Mouse (Mus musculus): ENCODE data around the gene Tlk2.

Tlk2 gene

GRCm38 (mm10) chr11:105164516-105165510 lies 13.8 kb upstream of the Tlk2 start:
- no peak for DNase-seq (ENCODE audit: low read depth, low spot score)

- DNase-seq (ENCODE audit: low read depth, low spot score) = no peak
Observed at GRCm38 (mm10) chr11:105166780-105167179, 11.8 kb upstream of the Tlk2 start.

GRCm38 (mm10) chr11:105179523-105179922 lies 916 bp downstream of the Tlk2 start:
- DNase-seq (ENCODE audit: low read depth, low spot score) = no peak

DNA sequence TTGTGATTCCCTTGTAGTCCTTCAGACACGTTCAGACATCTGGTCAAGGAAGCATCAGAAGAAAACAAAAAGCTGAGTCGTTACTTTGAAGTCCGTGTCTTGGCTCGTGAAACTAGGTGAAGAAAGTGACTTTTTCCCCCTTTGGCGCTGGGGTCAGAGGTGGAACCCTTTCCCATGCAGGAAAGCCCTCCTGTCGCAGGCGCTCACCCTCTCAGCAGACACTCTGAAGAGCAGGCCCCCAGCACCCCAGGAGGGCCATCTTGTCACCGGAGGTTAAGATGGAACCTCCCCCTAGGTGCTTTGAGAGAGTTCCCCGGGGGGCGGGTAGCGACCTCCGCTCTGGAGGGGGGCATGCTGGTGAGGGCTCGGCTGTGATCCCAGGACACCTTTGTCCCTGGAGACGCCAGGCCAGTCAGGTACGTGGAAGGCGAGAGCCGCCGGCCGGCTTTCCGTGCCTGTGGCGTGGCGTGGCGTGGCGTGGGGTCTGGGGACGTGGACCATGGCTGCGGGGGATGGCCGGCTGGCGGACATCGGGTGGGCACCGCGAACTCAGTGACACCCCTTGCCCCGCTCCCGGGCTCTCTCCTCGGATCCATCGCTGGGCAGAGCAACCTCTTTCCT lies 2.0 kb downstream of the Tlk2 start:
- peak; percentile 15 for DNase-seq (ENCODE audit: low read depth, low spot score)

DNA sequence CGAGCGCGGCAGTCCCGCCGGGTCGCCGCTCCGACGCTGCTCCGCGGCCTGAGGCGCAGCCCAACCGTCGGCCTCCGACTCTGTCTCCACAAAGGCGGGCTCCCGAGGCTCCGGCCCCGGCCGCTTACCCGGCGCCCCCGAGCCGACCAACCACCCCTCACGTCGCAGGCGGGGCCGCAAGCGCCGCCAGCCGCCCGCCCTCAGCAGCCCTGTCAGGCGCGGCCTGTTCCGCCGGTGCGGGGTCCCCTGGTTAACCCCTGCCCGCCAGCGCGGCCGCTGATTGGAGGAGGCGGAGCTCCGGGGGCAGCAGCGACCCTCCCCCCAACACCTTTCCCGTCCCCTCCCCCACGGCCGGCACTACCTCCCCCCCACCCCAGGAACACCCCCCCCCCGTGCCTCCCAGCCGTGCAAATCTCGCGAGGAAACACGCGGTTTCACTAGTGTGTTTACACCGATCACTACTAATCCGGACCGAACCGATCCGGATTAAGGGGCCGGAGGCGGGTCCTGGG lies 2.6 kb downstream of the Tlk2 start:
- DNase-seq (ENCODE audit: low read depth, low spot score) = peak; percentile 84

DNA sequence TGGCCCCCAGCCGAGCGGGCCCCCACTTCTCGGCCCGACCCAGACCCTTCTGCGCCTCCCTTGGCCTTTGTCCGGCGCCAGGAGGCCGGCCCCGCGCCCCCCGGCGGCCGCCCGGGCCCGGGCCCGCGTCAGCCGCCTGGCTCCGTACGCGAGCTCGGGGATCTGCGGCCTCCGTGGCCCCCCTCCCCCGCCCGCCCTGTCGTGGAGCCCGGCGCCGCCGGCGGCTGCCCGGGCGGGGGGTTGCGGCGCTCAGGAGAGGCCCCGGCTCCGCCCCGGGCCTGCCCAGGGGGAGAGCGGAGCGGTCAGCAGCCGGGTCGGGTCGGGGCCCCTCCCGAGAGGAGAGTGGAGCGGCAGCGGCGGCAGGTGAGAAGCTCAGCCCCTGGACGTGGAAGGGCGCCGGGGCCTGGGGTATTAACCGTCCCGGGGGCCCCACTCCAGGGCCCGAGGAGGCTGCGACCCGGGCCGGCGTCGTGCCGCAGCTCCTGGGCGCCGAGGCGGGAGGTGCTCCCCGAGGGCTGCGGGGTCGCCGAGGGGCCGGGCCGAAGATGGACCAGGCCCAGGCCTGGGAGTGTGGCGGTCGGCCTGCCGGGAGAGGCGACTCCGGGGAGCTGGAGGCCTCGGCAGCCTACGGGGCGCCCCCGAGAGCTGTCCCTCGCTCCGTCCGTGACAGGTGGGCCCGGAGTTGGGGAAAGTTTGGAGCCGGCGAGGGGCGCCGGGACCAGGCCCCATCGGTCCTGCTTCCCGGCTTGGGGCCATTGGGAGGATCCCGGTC lies 3.3 kb downstream of the Tlk2 start:
- peak; percentile 11 for DNase-seq (ENCODE audit: low read depth, low spot score)

DNA sequence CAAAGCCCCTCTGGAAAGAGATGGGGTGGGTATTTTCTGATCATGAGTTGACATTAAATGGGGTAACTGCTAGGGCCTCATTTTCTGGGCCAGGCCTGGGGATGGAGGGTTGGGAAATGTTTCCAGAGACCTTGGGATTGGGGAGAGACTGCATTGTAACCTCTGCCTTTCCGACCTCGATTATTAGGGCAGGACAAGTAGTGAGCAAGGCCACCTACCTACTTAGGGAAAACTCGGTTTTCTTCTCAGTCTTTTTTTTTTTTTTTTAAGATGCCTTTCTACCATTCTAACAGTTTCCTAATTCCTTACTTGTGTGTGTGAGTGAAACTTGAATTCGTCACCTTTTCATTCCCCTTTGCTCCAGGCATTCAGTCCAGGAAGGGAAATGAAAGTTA lies 3.9 kb downstream of the Tlk2 start:
- peak; percentile 8 for DNase-seq (ENCODE audit: low read depth, low spot score)

DNA sequence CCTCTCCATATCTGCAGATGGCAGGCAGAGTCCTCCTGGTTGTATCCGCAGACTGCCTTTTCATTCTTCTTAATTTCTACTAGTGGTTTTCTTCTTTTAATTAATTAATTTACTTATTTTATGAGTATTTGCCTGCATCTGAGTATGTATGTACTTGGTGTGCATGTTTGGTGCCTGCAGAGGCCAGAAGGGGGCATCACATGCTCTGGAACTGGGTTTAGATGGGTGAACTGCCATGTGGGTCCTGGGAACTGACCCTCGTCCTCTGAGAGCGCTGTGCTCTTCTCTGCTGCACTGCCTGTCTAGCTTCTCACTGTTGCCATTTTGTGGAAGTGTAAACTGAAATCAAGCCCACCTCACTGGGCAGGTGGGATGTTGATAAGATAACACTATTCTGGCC lies 6.1 kb downstream of the Tlk2 start:
- no peak for DNase-seq (ENCODE audit: low read depth, low spot score)

- DNase-seq (ENCODE audit: low read depth, low spot score) = no peak
Observed at GRCm38 (mm10) chr11:105192186-105192585, 13.6 kb downstream of the Tlk2 start.

- no peak for DNase-seq (ENCODE audit: low read depth, low spot score)
Observed at GRCm38 (mm10) chr11:105196893-105197662, 18.5 kb downstream of the Tlk2 start.

GRCm38 (mm10) chr11:105202403-105202802 lies 23.8 kb downstream of the Tlk2 start:
- DNase-seq (ENCODE audit: low read depth, low spot score) = no peak

GRCm38 (mm10) chr11:105210007-105210406 lies 31.4 kb downstream of the Tlk2 start:
- DNase-seq (ENCODE audit: low read depth, low spot score) = no peak

- no peak for DNase-seq (ENCODE audit: low read depth, low spot score)
Observed at GRCm38 (mm10) chr11:105214257-105214656, 35.6 kb downstream of the Tlk2 start.

- no peak for DNase-seq (ENCODE audit: low read depth, low spot score)
Observed at GRCm38 (mm10) chr11:105217771-105218170, 39.2 kb downstream of the Tlk2 start.

GRCm38 (mm10) chr11:105234501-105234900 lies 55.9 kb downstream of the Tlk2 start:
- no peak for DNase-seq (ENCODE audit: low read depth, low spot score)

DNA sequence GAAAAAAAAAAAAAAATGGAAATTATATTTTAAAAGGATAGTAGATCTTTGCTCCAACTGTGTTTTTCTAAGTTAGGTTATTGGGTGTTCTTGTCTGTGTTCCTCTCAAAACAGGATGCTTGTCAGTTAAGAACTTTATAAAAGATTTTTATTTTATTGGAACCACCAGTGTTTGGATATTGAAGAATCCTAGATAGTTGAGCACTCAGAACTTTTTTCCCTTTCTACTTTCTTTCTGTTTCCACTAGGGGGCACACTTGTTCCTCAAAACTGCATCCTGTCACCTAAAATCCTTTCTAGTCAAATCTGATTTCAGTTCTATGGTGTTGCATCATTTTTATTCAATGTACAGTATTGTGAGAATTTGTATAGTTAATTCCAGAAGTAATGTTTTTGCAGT lies 62.4 kb downstream of the Tlk2 start:
- peak; percentile 8 for DNase-seq (ENCODE audit: low read depth, low spot score)

- DNase-seq (ENCODE audit: low read depth, low spot score) = no peak
Observed at GRCm38 (mm10) chr11:105246369-105246768, 67.8 kb downstream of the Tlk2 start.

GRCm38 (mm10) chr11:105246785-105247184 lies 68.2 kb downstream of the Tlk2 start:
- no peak for DNase-seq (ENCODE audit: low read depth, low spot score)

GRCm38 (mm10) chr11:105247321-105247720 lies 68.7 kb downstream of the Tlk2 start:
- no peak for DNase-seq (ENCODE audit: low read depth, low spot score)

DNA sequence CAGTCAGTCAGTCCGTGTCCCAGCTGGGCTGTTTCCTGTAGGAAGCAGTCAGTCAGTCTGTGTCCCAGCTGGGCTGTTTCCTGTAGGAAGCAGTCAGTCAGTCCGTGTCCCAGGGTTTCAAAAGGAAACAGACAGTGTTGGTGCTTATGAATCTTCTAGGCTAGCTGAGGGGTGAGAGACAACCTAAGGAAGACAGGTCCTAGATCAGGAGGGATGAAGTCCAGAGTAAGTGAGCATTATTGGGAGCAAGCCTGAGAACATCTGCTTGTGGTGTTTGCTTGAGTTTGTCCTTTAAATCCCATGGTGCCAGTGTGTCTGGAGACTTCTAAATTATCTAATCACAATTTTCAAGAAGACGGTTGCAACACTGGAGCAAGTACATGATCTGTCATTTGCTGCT lies 81.1 kb downstream of the Tlk2 start:
- no peak for DNase-seq (ENCODE audit: low read depth, low spot score)

GRCm38 (mm10) chr11:105261116-105261515 lies 82.5 kb downstream of the Tlk2 start:
- DNase-seq (ENCODE audit: low read depth, low spot score) = no peak
